Mouse (Mus musculus) forebrain, embryonic 13.5 days (tissue): Measurements from ENCODE around the gene Ctnnd1. TPM values are rescaled to one million over a fixed set of nuclear protein-coding genes. Genes with fewer than 3 reads are reported as not detected.

ENCODE experiments used
- ATAC-seq: fragments of 200-750 bp; cut with Nextera tagmentation; 2 replicates; pipeline ENCODE4 v1.8.0; 2017
- H3K27ac ChIP-seq: fragments of 300-500 bp; sonication (generic); 2 replicates; pipeline ENCODE4 v1.5.1; 2015; ENCODE audit warnings: inconsistent platforms, mild to moderate bottlenecking, moderate library complexity
- H3K27me3 ChIP-seq: fragments of 300-500 bp; sonication (generic); 2 replicates; pipeline ENCODE4 v1.6.1; 2015; ENCODE audit warnings: mild to moderate bottlenecking, inconsistent platforms
- H3K36me3 ChIP-seq: fragments of 300-500 bp; sonication (generic); 2 replicates; pipeline ENCODE4 v1.6.1; 2015; ENCODE audit warnings: mild to moderate bottlenecking, inconsistent platforms; ENCODE audit not compliant: poor library complexity, severe bottlenecking
- H3K4me1 ChIP-seq: fragments of 300-500 bp; sonication (generic); 2 replicates; pipeline ENCODE4 v1.6.1; 2015; ENCODE audit warnings: inconsistent platforms
- H3K4me2 ChIP-seq: fragments of 300-500 bp; sonication (generic); 2 replicates; pipeline ENCODE4 v1.6.1; 2015; ENCODE audit warnings: inconsistent platforms, mild to moderate bottlenecking, moderate library complexity
- H3K4me3 ChIP-seq: fragments of 300-500 bp; sonication (generic); 2 replicates; pipeline ENCODE4 v1.5.1; 2015; ENCODE audit warnings: mild to moderate bottlenecking, inconsistent platforms
- H3K9ac ChIP-seq: fragments of 300-500 bp; sonication (generic); 2 replicates; pipeline ENCODE4 v1.6.1; 2015; ENCODE audit warnings: mild to moderate bottlenecking, inconsistent platforms
- H3K9me3 ChIP-seq: fragments of 300-500 bp; sonication (generic); replicated peaks from 2 replicates; pipeline ENCODE4 v1.6.1; 2016; ENCODE audit warnings: inconsistent platforms
- WGBS: fragments of 180-500 bp; shearing (Covaris S2); methylation state at CpG from one replicate; pipeline ENCODE4 v1.1.7; 2015; 5-methylcytosine and 5-hydroxymethylcytosine counted together
- polyA plus RNA-seq: library from polyadenylated mRNA; unstranded; fragments of >200 nt; fragmentation: Nextera tagmentation; extraction: Ambion mirVana; gene quantifications from 2 replicates; pipeline ENCODE4 v1.2.1, GENCODE M21; 2015

Gene Ctnnd1
- polyA plus RNA-seq, 1 experiment from 2014 or later: 31.6 TPM

- H3K36me3 ChIP-seq: peaks cover 45% of the 10 kb centered on the region
- H3K4me1 ChIP-seq: peaks cover 13% of the 10 kb centered on the region
- peak overlapping the region; percentile 71 for H3K4me2 ChIP-seq
- H3K27ac ChIP-seq: peak overlapping the region; percentile 92
- 2% methylated on average over 36 of the region's 39 CpGs for WGBS
- H3K27me3 ChIP-seq: no peaks in the 10 kb centered on the region
- peak overlapping the region; percentile 88 for H3K4me3 ChIP-seq
- peak overlapping the region; percentile 89 for H3K9ac ChIP-seq
- peak; percentile 77 for ATAC-seq
- H3K9me3 ChIP-seq: no peaks in the 10 kb centered on the region
These were observed 19.4 kb upstream of the Ctnnd1 start for GRCm38 (mm10) chr2:84669828-84670568.

GRCm38 (mm10) chr2:84666081-84666480 is 15.5 kb upstream of the Ctnnd1 start:
- peaks cover 13% of the 10 kb centered on the region for H3K4me1 ChIP-seq
- H3K9ac ChIP-seq: no peak overlapping the region
- ATAC-seq: no peak
- WGBS: 74% methylated on average over 12 of the region's 12 CpGs
- no peaks in the 10 kb centered on the region for H3K9me3 ChIP-seq
- peaks cover 19% of the 10 kb centered on the region for H3K36me3 ChIP-seq
- H3K27me3 ChIP-seq: no peaks in the 10 kb centered on the region
- no peak overlapping the region for H3K4me3 ChIP-seq
- H3K4me2 ChIP-seq: no peak overlapping the region
- H3K27ac ChIP-seq: no peak overlapping the region; the same call in 1 of the 2 replicates

- Histone ChIP-seq H3K4me1 (no peaks in the 10 kb centered on the region), H3K4me2 (no peak overlapping the region), H3K9me3 (no peaks in the 10 kb centered on the region), H3K36me3 (peaks cover 5% of the 10 kb centered on the region; the same call in 1 of the 2 replicates), H3K4me3 (no peak overlapping the region), H3K9ac (no peak overlapping the region), H3K27ac (no peak overlapping the region), H3K27me3 (no peaks in the 10 kb centered on the region)
- no peak; the same call in 1 of the 2 replicates for ATAC-seq
- WGBS: 26% methylated on average over 2 of the region's 2 CpGs
These were observed 12.3 kb upstream of the Ctnnd1 start for GRCm38 (mm10) chr2:84662866-84663265.

- H3K36me3 ChIP-seq: no peaks in the 10 kb centered on the region
- H3K27me3 ChIP-seq: no peaks in the 10 kb centered on the region
- no peak for ATAC-seq
- H3K4me1 ChIP-seq: no peaks in the 10 kb centered on the region
- H3K4me2 ChIP-seq: no peak overlapping the region
- no peak overlapping the region for H3K27ac ChIP-seq
- H3K9ac ChIP-seq: no peak overlapping the region
- WGBS: 74% methylated on average over 3 of the region's 3 CpGs
- H3K9me3 ChIP-seq: no peaks in the 10 kb centered on the region
- H3K4me3 ChIP-seq: no peak overlapping the region
These were observed 9.7 kb upstream of the Ctnnd1 start for GRCm38 (mm10) chr2:84660253-84660652.

- WGBS: 94% methylated on average over 32 of the region's 32 CpGs
- no peaks in the 10 kb centered on the region for H3K9me3 ChIP-seq
These were observed 8.2 kb upstream of the Ctnnd1 start, which contains the start of gene Btbd18 for GRCm38 (mm10) chr2:84658806-84659205. Gene Btbd18, plus strand, starts transcription at chr2:84659079.

GRCm38 (mm10) chr2:84655864-84656263 is 5.3 kb upstream of the Ctnnd1 start:
- no peak for ATAC-seq

More at GRCm38 (mm10) chr2:84658806-84659205, 8.2 kb upstream of the Ctnnd1 start, which contains the start of gene Btbd18:
- H3K27me3 ChIP-seq: no peaks in the 10 kb centered on the region
- no peak for ATAC-seq
- H3K27ac ChIP-seq: no peak within 1 kb of the TSS
- no peak within 1 kb of the TSS for H3K9ac ChIP-seq
- H3K36me3 ChIP-seq: no peaks in the 10 kb centered on the region
- H3K4me3 ChIP-seq: no peak within 1 kb of the TSS
- H3K4me1 ChIP-seq: no peaks in the 10 kb centered on the region
- no peak within 1 kb of the TSS for H3K4me2 ChIP-seq

GRCm38 (mm10) chr2:84653354-84653753 is 2.8 kb upstream of the Ctnnd1 start:
- H3K9me3 ChIP-seq: no peaks in the 10 kb centered on the region
- H3K9ac ChIP-seq: no peak overlapping the region
- H3K4me1 ChIP-seq: peaks cover 4% of the 10 kb centered on the region
- no peak overlapping the region for H3K4me2 ChIP-seq
- no peak overlapping the region for H3K27ac ChIP-seq
- ATAC-seq: no peak
- no peak overlapping the region for H3K4me3 ChIP-seq
- H3K27me3 ChIP-seq: no peaks in the 10 kb centered on the region
- no peaks in the 10 kb centered on the region for H3K36me3 ChIP-seq

More at GRCm38 (mm10) chr2:84655864-84656263, 5.3 kb upstream of the Ctnnd1 start:
- no peaks in the 10 kb centered on the region for H3K9me3 ChIP-seq
- 72% methylated on average over 1 of the region's 1 CpGs for WGBS
- no peaks in the 10 kb centered on the region for H3K27me3 ChIP-seq
- no peaks in the 10 kb centered on the region for H3K36me3 ChIP-seq
- H3K4me3 ChIP-seq: no peak overlapping the region
- H3K4me2 ChIP-seq: no peak overlapping the region
- no peak overlapping the region for H3K9ac ChIP-seq
- H3K27ac ChIP-seq: no peak overlapping the region
- H3K4me1 ChIP-seq: peaks cover 3% of the 10 kb centered on the region; the same call in 1 of the 2 replicates

GRCm38 (mm10) chr2:84649674-84650073 is 891 bp downstream of the Ctnnd1 start:
- Histone ChIP-seq H3K4me2 (peak overlapping the region; percentile 83), H3K36me3 (no peaks in the 10 kb centered on the region), H3K27me3 (no peaks in the 10 kb centered on the region), H3K27ac (no peak overlapping the region), H3K4me3 (peak overlapping the region; percentile 72), H3K9ac (peak overlapping the region; percentile 80), H3K9me3 (no peaks in the 10 kb centered on the region), H3K4me1 (peaks cover 27% of the 10 kb centered on the region)
- WGBS: under 1% methylated on average over 10 of the region's 10 CpGs
- no peak for ATAC-seq

- no peak for ATAC-seq
These were observed 2.2 kb downstream of the Ctnnd1 start for GRCm38 (mm10) chr2:84648369-84648768.

GRCm38 (mm10) chr2:84647051-84647568 is 3.5 kb downstream of the Ctnnd1 start:
- 98% methylated on average over 6 of the region's 6 CpGs for WGBS
- Histone ChIP-seq H3K27me3 (no peaks in the 10 kb centered on the region), H3K9ac (no peak overlapping the region), H3K27ac (no peak overlapping the region), H3K9me3 (no peaks in the 10 kb centered on the region), H3K4me1 (peaks cover 27% of the 10 kb centered on the region), H3K4me3 (peak overlapping the region; percentile 72), H3K4me2 (peak overlapping the region; percentile 83), H3K36me3 (peaks cover 2% of the 10 kb centered on the region; the same call in 1 of the 2 replicates)
- no peak for ATAC-seq

More at GRCm38 (mm10) chr2:84648369-84648768, 2.2 kb downstream of the Ctnnd1 start:
- peaks cover 27% of the 10 kb centered on the region for H3K4me1 ChIP-seq
- no peak overlapping the region; the same call in 1 of the 2 replicates for H3K27ac ChIP-seq
- peak overlapping the region; percentile 74 for H3K9ac ChIP-seq
- peak overlapping the region; percentile 72 for H3K4me3 ChIP-seq
- H3K4me2 ChIP-seq: peak overlapping the region; percentile 83
- no peaks in the 10 kb centered on the region for H3K36me3 ChIP-seq
- H3K27me3 ChIP-seq: no peaks in the 10 kb centered on the region
- H3K9me3 ChIP-seq: no peaks in the 10 kb centered on the region
- whole genome bisulfite sequencing: 33% methylated on average over 6 of the region's 6 CpGs

- peaks cover 5% of the 10 kb centered on the region; the same call in 1 of the 2 replicates for H3K36me3 ChIP-seq
- H3K27me3 ChIP-seq: no peaks in the 10 kb centered on the region
- ATAC-seq: no peak
- peaks cover 26% of the 10 kb centered on the region for H3K4me1 ChIP-seq
- H3K9me3 ChIP-seq: no peaks in the 10 kb centered on the region
- H3K4me3 ChIP-seq: no peak overlapping the region
- H3K9ac ChIP-seq: no peak overlapping the region
- no peak overlapping the region for H3K4me2 ChIP-seq
- WGBS: 78% methylated on average over 1 of the region's 1 CpGs
- H3K27ac ChIP-seq: no peak overlapping the region
These were observed 4.4 kb downstream of the Ctnnd1 start for GRCm38 (mm10) chr2:84646138-84646537.

GRCm38 (mm10) chr2:84640833-84641232 is 9.7 kb downstream of the Ctnnd1 start:
- Histone ChIP-seq H3K9ac (no peak overlapping the region), H3K4me3 (no peak overlapping the region), H3K27me3 (no peaks in the 10 kb centered on the region), H3K9me3 (no peaks in the 10 kb centered on the region), H3K4me2 (no peak overlapping the region), H3K27ac (no peak overlapping the region), H3K4me1 (peaks cover 27% of the 10 kb centered on the region), H3K36me3 (peaks cover 5% of the 10 kb centered on the region; the same call in 1 of the 2 replicates)
- no peak for ATAC-seq
